Mouse (Mus musculus) gonadal fat pad, adult 2 months (tissue): ENCODE measurements at regions not wholly inside any gene's neighbourhood (a gene's known extent, or its start where the extent isn't known, plus 50 kb on each side); places are given as distances from the start of the nearest gene placed in this dataset.
A peak's percentile ranks its signal among the peaks of the same experiment; 100 is the strongest.

Experiments used
- DNase-seq: peaks from one replicate; pipeline ENCODE4 v3.0.0-alpha.2; 2012; ENCODE audit warnings: low read depth

DNA sequence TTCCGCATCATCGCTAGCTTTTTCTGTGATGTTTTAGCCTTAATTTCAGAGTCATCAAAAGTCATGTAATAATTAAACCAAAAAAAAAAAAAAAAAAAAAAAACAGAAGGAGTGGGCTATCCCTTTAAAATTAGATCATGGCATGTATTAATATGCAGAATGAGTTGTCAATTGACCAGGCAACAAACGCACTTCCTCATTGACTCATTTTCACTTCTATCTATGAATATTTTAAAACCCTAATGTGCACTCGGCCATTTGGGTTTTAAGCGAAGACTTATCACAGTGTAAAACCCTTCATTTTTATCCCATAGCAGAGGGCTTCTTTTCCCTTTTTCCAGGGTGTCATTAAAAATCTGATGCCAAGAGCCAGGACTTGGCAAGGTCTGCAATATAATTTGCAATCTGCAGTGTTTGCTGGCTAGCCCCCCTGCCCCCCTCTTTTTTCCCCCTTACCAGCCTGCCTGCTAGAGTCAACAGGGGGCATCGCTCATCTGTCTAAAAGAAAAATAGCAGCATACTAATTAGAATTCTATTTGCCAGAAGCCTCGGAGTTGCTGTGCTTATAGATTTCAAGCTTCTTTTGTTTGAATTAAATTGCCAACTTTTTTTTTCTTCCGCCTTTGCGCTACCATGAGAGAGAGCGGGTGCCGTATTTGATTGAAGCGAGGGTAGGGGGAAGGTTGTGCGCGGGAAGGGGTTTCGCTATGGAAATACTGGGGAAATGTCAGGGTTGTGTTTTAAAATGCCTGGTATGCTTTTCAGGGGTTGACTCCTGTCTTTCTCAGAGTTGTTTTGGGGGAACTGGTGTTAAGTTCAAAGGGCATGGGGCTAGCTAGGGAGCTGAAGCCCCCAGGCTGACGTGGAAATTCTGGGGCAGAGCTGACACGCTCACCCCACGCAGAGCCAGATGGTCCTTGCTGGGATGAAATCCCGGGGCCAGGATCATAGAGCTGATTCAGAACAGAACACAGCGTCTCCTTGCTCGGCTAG lies 248.3 kb downstream of the Nr2f2 start:
- no peak for DNase-seq

DNA sequence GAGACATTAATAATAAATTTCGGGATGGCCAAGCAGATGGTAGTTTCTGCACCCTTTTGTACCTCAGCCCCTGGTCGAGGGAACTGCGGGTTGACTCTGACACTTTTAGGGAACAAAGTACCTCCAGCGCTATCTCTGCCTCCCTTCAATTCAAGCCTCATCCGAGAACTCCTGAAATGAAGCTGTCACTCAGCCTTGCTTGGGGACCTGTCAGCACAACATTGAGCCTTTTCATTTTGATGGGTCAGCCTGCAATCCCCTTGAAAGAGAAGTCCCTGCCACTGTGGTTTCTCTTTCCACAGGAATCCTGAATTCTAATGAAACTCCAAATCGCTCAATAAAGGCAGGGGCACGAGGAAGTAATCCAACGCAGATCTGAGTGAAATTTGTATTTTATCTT lies 257.5 kb downstream of the Nr2f2 start:
- no peak for DNase-seq

DNA sequence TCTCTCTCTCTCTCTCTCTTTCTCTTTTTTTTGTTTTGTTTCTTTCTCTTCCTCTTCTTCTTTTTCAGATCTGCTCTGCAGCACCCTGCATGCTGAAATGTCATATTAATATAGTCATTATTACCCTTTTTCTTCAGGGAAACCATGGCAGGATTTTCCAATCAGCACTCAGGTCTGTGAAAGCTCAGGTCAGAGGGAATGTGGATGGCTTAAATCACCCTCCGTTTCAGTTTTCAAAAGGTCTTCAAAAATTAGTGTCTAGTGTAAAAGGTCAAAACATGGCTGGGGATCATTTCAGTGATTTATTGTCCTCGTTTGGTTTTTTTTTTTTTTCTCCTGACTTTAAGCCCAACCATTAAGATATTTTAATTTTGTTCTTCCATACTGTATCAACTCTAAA lies 261.5 kb downstream of the Nr2f2 start:
- no peak for DNase-seq

DNA sequence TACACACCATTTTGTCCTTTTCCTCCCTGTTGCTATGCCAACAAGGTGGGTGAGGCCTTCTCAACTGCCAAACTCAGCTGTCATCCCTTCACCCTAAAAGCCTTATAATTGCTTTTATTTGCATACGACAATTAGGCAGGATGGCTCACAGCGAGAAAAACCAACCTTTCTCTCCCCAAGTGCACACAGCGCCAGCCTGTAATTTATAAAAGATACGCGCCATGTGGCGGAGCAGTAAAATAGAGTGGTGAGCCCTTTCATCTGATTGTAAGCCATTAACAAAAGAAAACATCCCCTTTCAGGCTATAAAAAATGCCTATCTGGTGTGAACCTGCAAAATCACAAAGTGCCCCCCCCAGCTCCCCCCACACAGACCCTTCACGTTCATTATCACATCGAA lies 262.0 kb downstream of the Nr2f2 start:
- DNase-seq: no peak

DNA sequence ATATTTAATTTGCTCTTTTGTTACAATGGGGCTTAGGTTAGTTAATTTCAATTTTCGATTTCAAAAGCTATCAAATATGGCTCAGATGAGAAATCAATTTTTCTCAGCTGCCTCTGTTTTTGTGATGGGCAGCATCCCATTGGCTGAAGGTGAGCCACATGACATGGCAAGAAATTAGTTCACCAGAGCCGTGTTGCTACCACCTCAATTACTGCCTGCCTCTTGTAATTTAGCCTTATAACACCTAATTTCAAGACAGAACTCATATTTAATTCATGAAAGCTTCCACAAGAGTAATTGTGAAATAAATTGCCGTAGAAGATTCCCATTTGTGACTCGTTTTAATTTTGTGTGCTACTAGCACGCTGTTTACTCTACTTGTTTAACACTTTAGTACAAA lies 262.9 kb downstream of the Nr2f2 start:
- no peak for DNase-seq

DNA sequence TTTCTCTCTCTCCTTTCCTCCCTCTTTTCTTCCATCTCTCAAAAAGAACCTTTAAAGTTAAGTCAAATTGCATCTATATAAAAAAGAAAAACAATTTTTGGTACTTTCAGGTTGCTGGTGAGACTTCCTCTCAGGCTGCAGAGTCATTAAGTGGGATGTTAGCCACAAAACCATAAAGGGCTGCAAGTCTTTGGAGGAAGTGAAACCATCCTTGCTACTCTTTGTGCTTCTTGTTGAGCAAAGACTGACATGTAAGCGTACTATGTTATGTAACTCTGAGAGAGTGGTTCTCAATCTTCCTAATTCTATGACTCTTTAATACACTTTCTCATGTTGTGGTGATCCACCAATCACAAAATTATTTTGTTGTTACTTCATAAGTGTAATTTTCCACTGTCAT lies 267.5 kb downstream of the Nr2f2 start:
- DNase-seq: no peak

DNA sequence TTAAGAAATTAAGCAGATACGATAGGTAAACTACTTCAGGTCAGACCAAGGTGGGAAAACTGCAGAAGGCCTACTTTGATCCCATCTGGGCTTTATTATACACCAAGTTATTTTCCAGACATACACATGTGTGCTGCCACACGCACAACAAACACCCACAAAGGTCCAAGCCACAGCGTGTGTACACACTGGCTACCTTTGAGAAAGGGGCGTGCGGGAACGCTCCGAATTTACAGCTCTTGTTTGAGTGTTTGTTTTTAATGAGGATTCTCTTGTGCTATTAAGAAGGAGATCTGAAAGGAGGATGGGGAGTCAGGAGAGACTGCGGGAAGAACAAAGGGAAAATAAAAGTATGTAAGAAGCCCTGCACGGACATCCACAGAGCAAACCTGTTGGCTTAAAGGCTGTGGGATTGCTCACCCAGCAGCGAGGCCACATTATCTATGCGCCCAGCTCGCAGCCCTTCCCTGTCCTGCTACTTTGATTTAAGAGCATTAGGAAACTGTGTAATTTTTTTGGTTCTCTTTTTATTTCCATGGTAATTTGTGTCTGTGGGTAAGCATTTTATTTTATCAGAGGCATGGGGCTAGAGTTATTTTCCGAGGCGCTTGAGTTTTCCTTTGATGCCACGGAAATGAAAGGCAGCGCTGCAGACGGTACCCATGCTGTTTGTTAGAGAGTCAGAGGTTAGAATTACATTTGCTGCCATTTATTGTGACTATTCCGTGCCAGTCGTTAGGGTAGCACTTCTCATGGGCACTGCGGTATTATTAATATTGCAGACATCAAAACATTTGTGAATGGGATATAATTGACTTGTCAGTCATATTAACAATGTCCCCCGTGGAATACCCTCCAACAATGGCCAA lies 272.4 kb downstream of the Nr2f2 start:
- no peak for DNase-seq

DNA sequence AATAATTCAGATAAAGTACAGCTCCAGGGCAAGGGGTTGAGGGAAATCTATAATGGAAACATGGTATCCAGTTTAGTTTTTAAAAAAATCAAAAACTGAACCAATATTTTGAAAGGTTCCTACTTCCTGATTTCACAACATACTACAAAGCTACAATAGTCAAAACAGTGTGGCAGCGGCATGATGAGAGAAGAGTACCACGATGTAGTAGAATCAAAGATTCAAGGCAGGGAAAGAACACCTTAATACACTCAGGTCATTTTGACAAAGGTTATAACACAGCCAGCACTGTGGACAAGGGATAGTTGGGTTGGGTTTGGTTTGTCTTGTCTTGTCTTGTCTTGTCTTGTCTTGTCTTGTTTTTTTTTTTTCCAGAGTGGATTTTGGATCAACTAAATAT lies 274.4 kb downstream of the Nr2f2 start:
- DNase-seq: no peak

DNA sequence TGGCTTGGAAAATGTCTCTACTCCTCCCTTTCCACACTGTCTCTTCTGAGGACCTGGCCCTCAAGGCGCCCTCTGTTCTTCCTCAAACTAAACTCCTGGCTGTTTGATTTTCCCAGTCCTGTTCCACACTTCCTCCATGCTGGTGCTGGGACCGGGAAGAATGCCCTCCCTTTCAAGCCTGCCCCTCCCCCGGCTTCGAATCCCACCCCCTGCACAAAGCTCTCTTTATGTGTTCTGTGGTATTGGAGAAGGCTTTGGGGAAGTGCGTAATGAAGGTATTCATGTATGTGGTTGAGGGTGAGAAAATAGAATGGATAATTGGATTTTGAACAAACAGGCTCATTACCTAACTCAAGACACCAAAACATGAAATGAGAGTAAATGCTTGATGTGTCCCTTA lies 277.4 kb downstream of the Nr2f2 start:
- no peak for DNase-seq

DNA sequence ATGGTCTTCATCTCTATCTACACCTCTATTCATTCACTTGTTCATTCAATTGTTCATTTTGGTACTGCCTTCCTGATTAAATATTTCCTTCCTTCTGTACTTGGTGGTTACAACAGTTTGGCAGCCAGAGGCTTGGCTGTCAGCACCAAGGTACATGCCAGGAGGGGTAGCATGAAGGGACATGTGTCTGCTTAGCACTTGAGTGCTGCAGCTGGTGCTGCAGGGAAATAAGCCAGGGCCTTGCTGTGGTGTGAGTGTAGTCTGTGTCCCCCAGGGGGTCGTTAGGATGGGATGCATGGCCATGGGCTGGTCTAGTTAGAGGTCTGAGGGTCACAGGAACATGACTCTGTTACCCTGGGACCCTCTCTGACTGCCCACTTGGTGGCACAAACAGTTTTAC lies 296.9 kb downstream of the Nr2f2 start:
- no peak for DNase-seq

DNA sequence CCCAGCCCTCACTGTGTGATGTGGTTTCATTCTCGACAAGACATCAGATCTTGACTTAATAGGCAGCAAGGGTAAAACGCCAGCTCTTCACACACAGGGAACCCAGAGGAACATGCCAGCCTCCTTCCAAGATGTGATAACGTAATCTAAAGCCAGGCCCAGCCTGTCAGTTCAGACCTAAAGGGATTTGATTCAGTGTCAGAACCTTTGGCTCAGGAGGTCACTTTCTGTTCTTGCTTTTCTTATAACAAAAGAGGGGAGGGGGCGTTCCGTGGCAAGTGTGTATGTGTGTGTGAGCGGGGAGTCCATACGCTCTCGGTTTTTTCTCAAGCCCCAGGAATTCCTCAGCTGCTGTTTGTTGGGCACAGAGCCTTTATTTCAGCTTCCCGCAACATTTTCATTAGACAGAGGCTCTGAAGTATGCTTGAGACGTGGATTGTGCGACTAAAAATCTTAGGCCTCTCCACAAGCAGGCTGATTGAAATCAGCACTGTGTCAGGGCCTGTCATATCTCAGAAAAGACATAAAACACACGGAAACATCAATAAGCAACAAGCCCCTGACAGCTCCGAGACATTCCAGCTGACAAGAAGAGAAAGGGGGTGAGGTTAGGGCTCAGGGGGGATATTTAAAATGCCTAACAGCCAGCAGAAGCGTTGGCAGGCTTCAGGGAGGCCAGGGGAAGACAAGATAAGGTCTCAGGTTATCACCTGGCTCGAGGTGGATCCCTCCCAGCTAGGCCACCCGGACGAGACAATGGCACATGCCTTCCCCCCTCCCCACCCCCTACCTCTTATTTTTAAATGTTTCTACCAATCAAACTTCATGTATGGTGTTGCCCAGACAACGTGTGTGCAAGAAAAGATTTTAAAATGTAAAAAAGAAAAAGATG lies 298.5 kb downstream of the Nr2f2 start:
- DNase-seq: no peak

DNA sequence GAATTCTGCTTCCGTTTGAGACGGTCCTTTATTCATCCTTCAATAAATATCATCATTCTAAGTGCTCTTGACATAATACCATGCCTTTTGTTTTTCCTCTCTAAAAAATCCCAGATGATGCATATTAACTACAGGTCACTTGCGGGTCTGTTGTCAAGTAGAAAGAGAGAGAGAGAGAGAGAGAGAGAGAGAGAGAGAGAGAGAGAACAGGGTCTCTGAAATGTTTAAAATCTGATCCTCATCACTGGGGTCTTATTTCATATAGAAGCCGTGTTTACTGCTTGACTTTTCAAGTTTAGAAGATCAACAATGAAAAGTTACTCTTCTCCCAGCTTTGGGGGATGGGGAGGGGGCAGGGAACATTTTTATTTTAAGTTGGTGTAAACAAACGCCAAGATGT lies 299.5 kb downstream of the Nr2f2 start:
- no peak for DNase-seq

DNA sequence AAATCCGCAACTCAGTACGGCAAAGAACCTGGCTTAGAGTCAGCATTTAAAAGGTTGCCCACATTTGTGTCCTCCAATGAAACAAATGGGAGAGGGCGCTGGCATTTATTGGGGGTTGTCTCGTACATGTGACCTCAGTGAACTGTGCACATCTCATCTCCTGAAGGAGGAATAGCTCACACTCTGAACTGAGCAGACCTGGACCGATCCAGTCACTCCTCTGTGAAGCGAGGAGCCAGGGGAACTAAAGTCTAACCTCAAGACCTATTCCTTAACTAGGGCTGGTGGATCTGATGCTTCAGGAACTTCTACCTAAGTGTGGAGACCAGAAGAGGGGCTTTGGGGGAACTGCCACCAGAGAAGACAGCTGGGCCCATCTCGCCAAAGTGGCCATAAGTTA lies 300.1 kb downstream of the Nr2f2 start:
- DNase-seq: no peak

DNA sequence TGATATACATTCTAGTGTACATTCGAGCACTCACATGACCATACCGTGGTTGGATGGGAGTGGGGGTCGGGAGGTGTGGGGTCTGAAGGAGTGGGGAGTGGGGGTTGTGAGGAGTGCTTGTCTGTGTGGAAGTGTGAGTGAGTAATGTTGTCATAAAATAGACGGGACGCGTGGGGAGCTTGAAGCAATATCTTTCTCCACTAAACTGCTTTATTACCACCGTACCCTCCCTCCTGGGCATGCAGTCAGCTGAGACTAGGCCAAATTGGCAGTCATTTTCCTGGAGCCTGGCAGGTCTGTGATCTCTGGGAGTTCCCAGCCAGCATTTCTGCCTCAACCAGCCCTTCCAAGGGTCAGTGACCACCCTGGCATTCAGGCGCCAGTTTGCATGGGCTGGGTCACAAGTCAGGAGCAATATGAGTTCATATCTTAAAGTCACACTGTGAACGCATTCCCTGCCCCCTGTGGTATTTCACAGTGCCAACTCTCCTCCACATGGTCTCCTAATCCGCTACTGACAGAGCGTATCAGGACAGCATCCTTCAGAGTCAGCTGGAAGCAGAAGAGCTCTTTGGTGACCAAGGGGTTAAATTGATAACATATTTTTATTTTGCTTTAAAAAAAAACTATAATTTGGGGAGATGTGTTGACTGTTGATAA lies 300.9 kb downstream of the Nr2f2 start:
- DNase-seq: no peak

DNA sequence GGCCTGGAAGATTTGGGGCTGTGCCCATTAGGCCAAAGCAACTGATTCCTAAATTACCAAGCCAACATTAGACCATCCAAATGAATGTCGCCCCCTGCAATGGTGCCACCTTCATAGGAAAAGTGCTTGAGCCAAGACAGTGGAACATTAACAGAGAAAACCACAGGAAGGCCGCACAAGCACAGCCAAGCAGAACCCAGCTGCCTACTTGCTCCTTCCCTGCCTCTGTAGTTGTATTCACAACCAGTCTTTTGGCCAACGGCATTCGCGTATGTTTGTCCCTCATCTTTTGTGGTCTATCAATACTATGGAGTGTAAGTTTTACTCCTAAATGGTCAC lies 319.2 kb downstream of the Nr2f2 start:
- no peak for DNase-seq

DNA sequence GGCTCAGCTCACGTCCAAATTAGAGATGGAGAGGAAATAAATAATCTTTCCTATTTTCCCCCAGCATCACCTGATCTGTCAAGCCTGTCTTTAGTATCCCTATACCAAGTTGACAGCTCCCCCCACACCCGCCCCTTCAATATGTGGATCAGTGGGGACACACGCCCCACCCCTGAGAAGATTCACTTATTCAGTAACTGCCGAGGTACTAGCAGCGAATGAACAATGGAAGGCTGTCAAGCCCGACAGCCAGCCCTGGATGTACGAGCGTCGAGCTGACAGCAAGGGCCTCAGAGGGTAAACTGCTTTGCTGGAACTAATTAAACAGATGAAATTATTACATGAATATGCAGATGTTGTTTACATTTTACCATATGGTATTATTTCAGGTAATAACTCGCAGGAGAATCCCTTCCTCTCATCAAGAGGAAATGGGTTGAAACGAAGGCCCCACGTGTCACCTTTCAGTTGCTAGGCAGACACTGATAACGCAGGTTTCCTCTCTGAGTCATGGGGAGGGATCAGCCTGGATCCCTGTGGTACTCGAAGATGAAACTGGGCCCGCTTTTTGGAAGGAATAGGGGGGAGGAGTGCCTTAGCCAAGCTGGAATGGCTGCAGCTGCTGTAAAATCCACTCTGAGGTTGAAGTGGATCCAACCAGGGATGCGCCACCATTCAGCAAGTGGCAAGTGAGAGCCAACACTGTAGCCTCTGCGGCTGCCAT lies 319.7 kb downstream of the Nr2f2 start:
- no peak for DNase-seq

DNA sequence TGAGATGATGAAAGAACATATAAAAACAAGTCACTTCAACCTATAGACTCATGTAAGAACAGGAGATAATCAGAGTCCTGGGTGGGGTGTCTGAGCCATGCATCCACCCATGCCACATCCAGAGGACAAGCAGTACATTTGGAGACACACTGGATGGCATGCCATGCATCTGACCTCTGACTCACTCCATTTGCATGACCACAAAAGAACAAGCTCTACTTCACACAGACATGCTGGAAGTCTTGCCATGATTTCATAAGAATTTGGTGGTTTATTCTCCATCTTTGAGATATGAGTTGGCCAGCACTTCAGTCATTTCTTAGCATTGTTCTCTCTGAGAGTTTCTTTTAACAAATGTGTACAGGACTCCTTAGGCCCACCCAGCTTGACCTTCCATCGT lies 329.5 kb downstream of the Nr2f2 start:
- no peak for DNase-seq

DNA sequence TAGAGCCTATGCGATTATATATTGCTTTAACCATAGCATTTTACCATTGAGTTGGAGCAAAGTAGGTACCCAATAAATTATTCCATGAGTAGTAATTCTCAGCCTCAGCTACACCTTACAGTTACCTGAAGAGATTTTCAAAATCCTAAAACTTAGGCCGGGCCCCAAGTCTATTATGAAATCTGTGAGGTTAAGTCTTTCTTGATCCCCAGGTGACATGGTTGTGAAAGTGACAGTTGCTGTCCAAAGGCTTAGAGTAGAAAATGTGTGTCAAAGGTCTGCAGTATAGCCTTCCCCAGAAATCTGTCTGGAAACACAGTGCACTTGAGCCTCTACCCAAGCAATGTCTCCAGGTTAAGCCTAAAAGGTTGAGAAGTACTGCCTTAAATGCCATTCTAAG lies 333.7 kb downstream of the Nr2f2 start:
- DNase-seq: peak; percentile 83

DNA sequence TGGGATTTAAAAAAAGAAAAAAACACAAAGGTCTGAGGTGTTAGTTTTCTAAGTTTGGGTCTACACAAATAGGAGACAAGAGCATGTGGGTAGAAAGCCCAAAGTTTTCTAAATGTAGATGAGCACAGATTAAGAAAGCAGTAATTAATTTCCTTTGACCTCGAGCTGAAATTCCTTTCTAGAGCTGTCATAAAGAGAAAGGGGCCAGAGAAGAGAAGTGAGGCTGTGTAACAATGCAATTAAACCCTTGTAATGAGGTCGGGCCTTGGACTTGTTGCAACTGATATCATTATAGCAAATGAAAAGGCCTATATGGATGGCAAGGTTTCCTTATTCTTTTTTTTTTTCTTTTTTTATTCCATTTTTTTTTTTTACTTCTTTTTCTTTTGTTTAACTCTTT lies 337.2 kb downstream of the Nr2f2 start:
- no peak for DNase-seq

DNA sequence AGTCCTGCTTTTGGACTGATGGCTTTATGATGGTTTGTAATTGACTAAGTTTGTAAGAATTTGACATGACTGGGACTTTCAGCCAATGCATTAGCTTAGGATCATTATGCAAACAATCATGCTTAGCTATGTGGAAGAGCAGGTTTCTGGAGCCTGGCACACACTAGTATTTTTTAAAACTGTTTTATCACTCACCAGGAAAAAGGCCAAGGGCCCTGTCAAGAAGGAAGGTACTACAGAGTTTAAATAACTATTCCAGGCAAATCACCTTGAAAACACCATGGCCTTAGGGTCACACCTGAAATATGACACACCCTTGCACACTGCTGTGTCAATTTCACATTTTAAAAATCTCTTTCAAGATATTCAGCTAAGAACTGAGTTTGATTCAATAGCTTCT lies 341.0 kb downstream of the Nr2f2 start:
- no peak for DNase-seq

DNA sequence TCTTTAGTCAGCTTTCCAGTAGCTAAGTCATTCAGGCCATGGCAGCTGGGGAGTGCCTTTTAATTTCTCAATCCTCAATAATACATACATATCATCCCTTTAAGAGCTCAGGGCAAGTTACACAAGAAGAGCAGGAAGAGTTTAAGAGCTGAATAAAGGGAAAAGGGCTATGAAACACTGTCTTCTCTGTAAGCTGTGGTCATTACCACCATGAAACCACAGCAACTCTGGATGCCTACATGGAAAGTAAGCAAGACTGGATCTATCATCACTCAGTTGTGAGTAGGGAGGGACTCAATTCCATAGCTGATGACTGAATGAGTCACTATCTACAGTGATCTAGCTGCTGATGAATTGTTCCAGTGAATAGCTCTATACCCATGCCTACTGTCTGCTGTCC lies 349.9 kb downstream of the Nr2f2 start:
- DNase-seq: no peak
